Mouse (Mus musculus) cortical plate, adult 2 months (tissue): ENCODE measurements around the gene H1fx.

Experiments
- CTCF ChIP-seq: fragments of 200-500 bp; IDR thresholded peaks from 2 replicates; pipeline ENCODE4 v1.5.1; 2011; ENCODE audit warnings: mild to moderate bottlenecking, control low read depth, low read length; ENCODE audit not compliant: insufficient read depth; ENCODE audit errors: extremely low read depth
- POLR2A ChIP-seq: fragments of 200-500 bp; IDR thresholded peaks from 2 replicates; pipeline ENCODE4 v1.6.1; 2011; ENCODE audit warnings: mild to moderate bottlenecking, low read length, control low read depth; ENCODE audit not compliant: insufficient read depth; ENCODE audit errors: extremely low read depth

DNA sequence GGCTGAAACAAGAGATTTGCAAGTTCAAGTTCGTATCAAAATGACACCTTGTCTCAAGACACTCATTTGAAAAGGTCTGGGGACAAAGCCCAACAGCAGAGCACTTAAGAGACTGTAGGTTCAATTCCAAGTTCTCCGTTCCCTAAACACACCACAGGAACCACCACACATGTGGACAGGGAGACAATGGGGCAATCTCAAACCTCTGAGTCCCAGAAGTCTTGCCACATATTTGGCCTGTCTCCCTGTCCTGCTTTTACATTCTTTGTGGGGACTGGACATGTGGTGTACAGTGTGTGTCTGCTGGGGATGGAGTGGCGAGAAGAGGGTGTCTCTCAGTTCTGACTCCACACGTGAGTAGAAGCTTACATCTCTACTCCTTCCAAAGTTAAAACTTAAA is 27.8 kb upstream of the H1fx start:
- no peak for TF ChIP-seq CTCF
- TF ChIP-seq POLR2A, result no peak
